Mouse (Mus musculus) thymus, adult 2 months (tissue): Measurements from ENCODE around the gene As3mt. TPM values are rescaled to one million over a fixed set of nuclear protein-coding genes. Genes with fewer than 3 reads are reported as not detected.
"Not testable (repeated sequence)": the region's sequence is repeated elsewhere in the genome, so short reads cannot be mapped to it uniquely, and the experiment has no call there.

Source experiments
- DNase-seq: peaks from one replicate; pipeline ENCODE4 v3.0.0; 2021
- H3K27ac ChIP-seq: fragments of 200-500 bp; 2 replicates; pipeline ENCODE4 v1.5.1; 2012; ENCODE audit warnings: low read length, control low read depth; ENCODE audit not compliant: control insufficient read depth, insufficient read depth
- H3K27me3 ChIP-seq: fragments of 200-500 bp; 2 replicates; pipeline ENCODE4 v1.6.1; 2012; ENCODE audit warnings: mild to moderate bottlenecking, low read length, moderate library complexity, mixed read lengths; ENCODE audit not compliant: control insufficient read depth, insufficient read depth
- H3K36me3 ChIP-seq: fragments of 200-500 bp; 2 replicates; pipeline ENCODE4 v1.6.1; 2012; ENCODE audit warnings: mild to moderate bottlenecking, low read length, moderate library complexity; ENCODE audit not compliant: control insufficient read depth, insufficient read depth
- H3K4me1 ChIP-seq: fragments of 200-500 bp; replicated peaks from 2 replicates; pipeline ENCODE4 v1.6.1; 2012; ENCODE audit warnings: low read length; ENCODE audit not compliant: control insufficient read depth, insufficient read depth
- H3K4me3 ChIP-seq: fragments of 200-500 bp; 2 replicates; pipeline ENCODE4 v1.5.1; 2012; ENCODE audit warnings: mild to moderate bottlenecking, low read length, control low read depth, moderate library complexity; ENCODE audit not compliant: control insufficient read depth, insufficient read depth
- CTCF ChIP-seq: fragments of 200-500 bp; IDR thresholded peaks from 2 replicates; pipeline ENCODE4 v1.5.1; 2012; ENCODE audit warnings: mild to moderate bottlenecking, control low read depth, low read length, moderate library complexity, borderline replicate concordance; ENCODE audit not compliant: control insufficient read depth, poor library complexity, insufficient read depth; ENCODE audit errors: extremely low read depth
- POLR2A ChIP-seq: fragments of 200-500 bp; IDR thresholded peaks from 2 replicates; pipeline ENCODE4 v1.6.1; 2012; ENCODE audit warnings: mild to moderate bottlenecking, low read length, control low read depth, moderate library complexity; ENCODE audit not compliant: control insufficient read depth, poor library complexity, insufficient read depth; ENCODE audit errors: extremely low read depth
- WGBS: fragments of 180-500 bp; shearing (Covaris S2); methylation state at CpG from one replicate; pipeline ENCODE4 v1.1.7; 2018; 5-methylcytosine and 5-hydroxymethylcytosine counted together
- polyA plus RNA-seq: library from polyadenylated mRNA; depleted of rRNA; stranded (reverse); fragments of >200 nt; gene quantifications from 2 replicates; pipeline ENCODE4 v1.2.3, GENCODE M21; 2012

The As3mt gene
- polyA plus RNA-seq, 1 experiment = 9.5 TPM

DNA sequence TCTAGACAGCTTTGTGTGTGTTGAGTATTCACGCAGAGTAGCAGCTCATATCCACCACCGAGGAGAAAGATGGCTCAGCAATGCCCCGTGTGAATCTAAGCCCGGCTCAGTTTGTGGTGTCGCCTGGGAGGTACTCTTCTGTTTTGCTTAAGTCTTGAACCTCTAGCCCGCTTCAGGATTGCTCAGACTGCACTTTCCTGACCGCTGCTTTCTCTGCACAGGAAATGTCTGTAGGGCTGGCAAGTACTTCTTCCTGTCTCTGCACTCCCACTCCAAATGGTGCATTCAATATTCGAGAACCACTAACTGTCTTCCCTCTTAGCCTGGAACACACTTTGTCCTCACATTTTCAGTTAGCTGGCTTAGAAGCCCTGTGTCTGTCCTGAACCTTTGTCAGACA lies 51.8 kb downstream of the As3mt start:
- 4% methylated on average over 8 of the region's 8 CpGs for WGBS
- Histone ChIP-seq H3K4me1 (peaks cover 19% of the 10 kb centered on the region), H3K27me3 (peaks cover 7% of the 10 kb centered on the region; the same call in 1 of the 2 replicates), H3K36me3 (no peaks in the 10 kb centered on the region), H3K27ac (peak overlapping the region; percentile 1; the same call in 1 of the 2 replicates), H3K4me3 (no peak overlapping the region)
- peak; percentile 19 for DNase-seq
- TF ChIP-seq POLR2A (no peak), CTCF (no peak)

DNA sequence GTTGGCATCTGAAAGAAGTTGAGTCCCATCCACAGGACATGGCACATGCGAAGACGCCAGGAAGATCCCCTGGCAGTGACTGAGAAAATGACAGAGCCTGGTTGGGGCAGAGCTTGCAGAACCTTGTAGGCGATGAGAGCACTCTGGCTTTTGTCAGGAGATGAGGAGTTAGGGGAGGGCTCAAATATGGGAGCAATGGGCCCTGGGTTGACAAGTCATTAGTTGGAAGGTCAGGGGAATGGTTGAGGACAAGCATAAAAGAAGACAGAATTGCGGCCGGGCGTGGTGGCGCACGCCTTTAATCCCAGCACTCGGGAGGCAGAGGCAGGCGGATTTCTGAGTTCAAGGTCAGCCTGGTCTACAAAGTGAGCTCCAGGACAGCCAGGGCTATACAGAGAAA lies 52.7 kb downstream of the As3mt start:
- not testable (repeated sequence) for DNase-seq, H3K27ac ChIP-seq, H3K36me3 ChIP-seq, H3K27me3 ChIP-seq, H3K4me3 ChIP-seq
- 95% methylated on average over 10 of the region's 10 CpGs for WGBS
- peaks cover 19% of the 10 kb centered on the region for H3K4me1 ChIP-seq

DNA sequence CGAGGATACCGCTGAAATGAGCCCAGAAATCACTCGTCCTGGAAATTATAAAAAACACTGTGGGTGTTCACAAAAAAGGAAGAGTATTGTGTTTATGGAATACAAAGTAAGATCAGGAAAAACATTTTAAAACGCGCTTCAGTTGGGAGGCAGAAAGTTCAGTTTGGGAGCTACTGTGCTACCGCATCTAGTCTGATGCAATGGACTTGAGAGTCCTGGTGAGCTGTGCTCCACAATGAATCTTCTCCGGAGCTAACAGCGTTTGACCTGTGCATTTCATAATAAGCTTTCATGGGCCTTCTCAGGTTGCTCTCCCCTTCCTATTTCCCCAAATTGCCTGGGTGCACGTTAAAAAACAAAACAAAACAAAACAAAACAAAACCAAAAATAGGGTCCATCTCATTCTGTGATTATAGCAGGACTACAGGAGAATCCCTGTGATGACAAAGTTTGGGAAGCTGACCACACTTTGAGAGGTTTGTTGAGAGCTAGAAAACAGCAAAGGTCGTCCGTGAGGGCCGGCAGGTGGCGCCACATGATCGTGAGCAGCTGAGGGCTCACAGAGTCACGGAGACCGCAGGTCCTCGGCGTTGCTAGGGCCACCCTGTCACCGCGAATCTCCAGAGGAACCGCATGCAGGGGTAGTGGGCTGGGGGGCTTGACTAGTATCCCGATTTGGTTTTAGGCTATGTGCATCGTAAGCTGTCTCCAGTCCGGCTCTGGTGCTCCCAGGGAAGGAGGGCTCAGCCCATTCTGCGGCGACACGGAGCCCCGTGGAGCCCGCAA lies 53.3 kb downstream of the As3mt start:
- peak; percentile 84 for DNase-seq
- H3K27me3 ChIP-seq = peaks cover 7% of the 10 kb centered on the region; the same call in 1 of the 2 replicates
- peak overlapping the region; percentile 20; the same call in 1 of the 2 replicates for H3K27ac ChIP-seq
- H3K36me3 ChIP-seq = no peaks in the 10 kb centered on the region
- 23% methylated on average over 29 of the region's 29 CpGs for WGBS
- H3K4me3 ChIP-seq = peak overlapping the region; percentile 54
- peaks cover 19% of the 10 kb centered on the region for H3K4me1 ChIP-seq
- no peak for TF ChIP-seq POLR2A
- TF ChIP-seq CTCF = peak; percentile 91; the same call in 1 of the 2 replicates

DNA sequence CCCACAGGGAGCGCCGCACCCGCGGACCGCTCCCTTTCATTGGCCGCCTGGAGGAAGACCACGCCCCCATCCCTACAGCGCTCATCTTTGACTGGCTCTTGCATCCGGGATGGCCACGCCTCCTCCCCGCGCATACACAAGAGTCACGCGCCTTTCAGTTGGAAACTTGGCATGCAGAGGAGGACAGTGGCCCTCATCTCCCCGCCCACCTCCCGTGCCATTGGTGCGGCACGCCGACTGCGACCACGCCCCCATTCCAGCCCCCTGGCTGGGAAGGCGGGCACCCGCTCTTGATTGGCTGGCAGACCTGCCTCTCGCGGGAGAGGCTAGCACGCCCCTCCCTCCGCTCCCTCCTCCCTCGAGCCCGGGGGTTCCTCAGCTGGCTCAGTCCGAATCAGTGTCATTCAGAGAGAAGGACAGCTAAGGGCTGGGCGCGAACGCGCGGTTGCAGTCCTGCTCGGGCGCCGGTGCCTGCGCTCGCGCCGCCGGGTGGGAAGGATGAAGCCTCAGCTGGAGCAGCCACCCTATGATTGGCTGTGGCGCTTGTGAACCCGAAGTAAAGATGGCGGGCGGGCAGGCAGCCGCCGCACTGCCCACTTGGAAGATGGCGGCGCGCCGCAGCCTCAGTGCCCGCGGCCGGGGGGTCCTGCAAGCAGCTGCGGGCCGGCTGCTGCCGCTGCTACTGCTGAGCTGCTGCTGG lies 54.1 kb downstream of the As3mt start, which contains the start of gene Cnnm2:
TSS of gene Cnnm2 (plus strand) at position 350 of the 700 bp plus-strand sequence.
- Histone ChIP-seq H3K36me3 (no peaks in the 10 kb centered on the region), H3K27ac (peak within 1 kb of the TSS; percentile 20; the same call in 1 of the 2 replicates), H3K27me3 (peaks cover 7% of the 10 kb centered on the region; the same call in 1 of the 2 replicates), H3K4me1 (peaks cover 19% of the 10 kb centered on the region), H3K4me3 (peak within 1 kb of the TSS; percentile 66)
- DNase-seq = peak; percentile 100
- WGBS = under 1% methylated on average over 59 of the region's 59 CpGs
- TF ChIP-seq POLR2A = peak; percentile 31
- no peak for TF ChIP-seq CTCF

DNA sequence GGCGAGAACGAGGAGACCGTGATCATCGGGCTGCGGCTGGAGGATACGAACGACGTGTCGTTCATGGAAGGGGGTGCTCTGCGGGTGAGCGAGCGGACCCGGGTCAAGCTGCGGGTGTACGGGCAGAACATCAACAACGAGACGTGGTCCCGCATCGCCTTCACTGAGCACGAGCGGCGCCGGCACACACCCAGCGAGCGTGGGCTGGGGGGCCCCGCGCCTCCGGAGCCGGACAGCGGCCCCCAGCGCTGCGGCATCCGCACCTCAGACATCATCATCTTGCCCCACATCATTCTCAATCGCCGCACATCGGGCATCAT lies 54.7 kb downstream of the As3mt start:
- under 1% methylated on average over 36 of the region's 36 CpGs for WGBS
- H3K4me3 ChIP-seq = peak overlapping the region; percentile 66
- TF ChIP-seq POLR2A (no peak), CTCF (no peak)
- no peak for DNase-seq
- no peak overlapping the region for H3K27ac ChIP-seq
- H3K36me3 ChIP-seq = no peaks in the 10 kb centered on the region
- peaks cover 19% of the 10 kb centered on the region for H3K4me1 ChIP-seq
- H3K27me3 ChIP-seq = peaks cover 7% of the 10 kb centered on the region; the same call in 1 of the 2 replicates

DNA sequence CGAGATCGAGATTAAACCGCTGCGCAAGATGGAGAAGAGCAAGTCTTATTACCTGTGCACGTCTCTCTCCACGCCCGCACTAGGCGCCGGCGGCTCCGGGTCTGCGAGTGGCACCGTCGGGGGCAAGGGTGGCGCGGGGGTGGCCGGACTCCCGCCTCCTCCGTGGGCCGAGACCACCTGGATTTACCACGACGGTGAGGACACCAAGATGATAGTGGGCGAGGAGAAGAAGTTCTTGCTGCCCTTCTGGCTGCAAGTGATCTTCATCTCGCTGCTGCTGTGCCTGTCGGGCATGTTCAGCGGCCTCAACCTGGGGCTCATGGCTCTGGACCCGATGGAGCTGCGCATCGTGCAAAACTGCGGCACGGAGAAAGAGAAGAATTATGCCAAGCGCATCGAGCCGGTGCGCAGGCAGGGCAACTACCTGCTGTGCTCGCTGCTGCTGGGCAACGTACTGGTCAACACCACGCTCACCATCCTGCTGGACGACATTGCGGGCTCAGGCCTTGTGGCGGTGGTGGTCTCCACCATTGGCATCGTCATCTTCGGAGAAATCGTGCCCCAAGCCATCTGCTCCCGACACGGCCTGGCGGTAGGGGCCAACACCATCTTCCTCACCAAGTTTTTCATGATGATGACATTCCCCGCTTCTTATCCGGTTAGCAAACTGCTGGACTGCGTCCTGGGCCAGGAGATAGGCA lies 55.2 kb downstream of the As3mt start:
- H3K36me3 ChIP-seq = no peaks in the 10 kb centered on the region
- WGBS = 3% methylated on average over 50 of the region's 50 CpGs
- peak; percentile 40 for DNase-seq
- H3K4me3 ChIP-seq = peak overlapping the region; percentile 66
- peaks cover 7% of the 10 kb centered on the region; the same call in 1 of the 2 replicates for H3K27me3 ChIP-seq
- TF ChIP-seq POLR2A (0 out of 2 replicates have a peak, but pooled peaks have one; percentile 30), CTCF (0 out of 2 replicates have a peak, but pooled peaks have one; percentile 4)
- H3K4me1 ChIP-seq = peaks cover 19% of the 10 kb centered on the region
- no peak overlapping the region for H3K27ac ChIP-seq
